Mouse (Mus musculus) E14TG2a.4 (cell line): ENCODE results near the gene Mapk8ip1.

Experiments used
- CTCF ChIP-seq: conservative IDR thresholded peaks from 2 replicates; pipeline ENCODE4 v1.5.1; 2014; ENCODE audit warnings: low read length
- POU5F1 ChIP-seq: IDR thresholded peaks from 2 replicates; pipeline ENCODE4 v1.6.1; 2014; ENCODE audit warnings: low read length, borderline replicate concordance

GRCm38 (mm10) chr2:92426426-92426825 is 25.4 kb upstream of the Mapk8ip1 start:
- TF ChIP-seq CTCF (no peak), POU5F1 (no peak)
